Mouse (Mus musculus) neural tube, embryonic 14.5 days (tissue): ENCODE data around the gene Nrde2. TPM values are rescaled to one million over a fixed set of nuclear protein-coding genes. Genes with fewer than 3 reads are reported as not detected.

Experiments
- ATAC-seq: fragments of 200-750 bp; cut with Nextera tagmentation; 2 replicates; pipeline ENCODE4 v1.8.0; 2017; ENCODE audit warnings: low read depth, mild to moderate bottlenecking, moderate TSS enrichment, moderate library complexity
- H3K27ac ChIP-seq: fragments of 300-500 bp; sonication (generic); 2 replicates; pipeline ENCODE4 v1.5.1; 2014; ENCODE audit warnings: low read depth, mild to moderate bottlenecking, control low read depth, low read length, moderate library complexity, mixed read lengths
- H3K27me3 ChIP-seq: fragments of 300-500 bp; sonication (generic); 2 replicates; pipeline ENCODE4 v1.6.1; 2014; ENCODE audit warnings: low read length; ENCODE audit not compliant: control insufficient read depth, insufficient read depth
- H3K36me3 ChIP-seq: fragments of 300-500 bp; sonication (generic); 2 replicates; pipeline ENCODE4 v1.6.1; 2014; ENCODE audit warnings: low read length, mixed read lengths; ENCODE audit not compliant: control insufficient read depth, insufficient read depth
- H3K4me1 ChIP-seq: fragments of 300-500 bp; sonication (generic); 2 replicates; pipeline ENCODE4 v1.6.1; 2014; ENCODE audit warnings: low read length; ENCODE audit not compliant: control insufficient read depth, insufficient read depth
- H3K4me2 ChIP-seq: fragments of 300-500 bp; sonication (generic); 2 replicates; pipeline ENCODE4 v1.6.1; 2014; ENCODE audit warnings: mild to moderate bottlenecking, low read depth, low read length, control low read depth
- H3K4me3 ChIP-seq: fragments of 300-500 bp; sonication (generic); 2 replicates; pipeline ENCODE4 v1.5.1; 2014; ENCODE audit warnings: low read depth, low read length, control low read depth, mixed read lengths
- H3K9ac ChIP-seq: fragments of 300-500 bp; sonication (generic); replicated peaks from 2 replicates; pipeline ENCODE4 v1.6.1; 2014; ENCODE audit warnings: low read depth, mild to moderate bottlenecking, control low read depth, low read length, mixed read lengths
- H3K9me3 ChIP-seq: fragments of 300-500 bp; sonication (generic); 2 replicates; pipeline ENCODE4 v1.6.1; 2016; ENCODE audit warnings: low read length; ENCODE audit not compliant: control insufficient read depth
- WGBS: fragments of 180-500 bp; shearing (Covaris S2); extraction: QIAGEN DNeasy Blood & Tissue Kit; methylation state at CpG from one replicate; pipeline ENCODE4 v1.1.7; 2014; 5-methylcytosine and 5-hydroxymethylcytosine counted together
- polyA plus RNA-seq: library from polyadenylated mRNA; unstranded; fragments of >200 nt; fragmentation: Nextera tagmentation; extraction: Ambion mirVana; gene quantifications from 2 replicates; pipeline ENCODE4 v1.2.1, GENCODE M21; 2014

Gene Nrde2
- 11.7 and 11.9 TPM in 2 replicates for polyA plus RNA-seq

DNA sequence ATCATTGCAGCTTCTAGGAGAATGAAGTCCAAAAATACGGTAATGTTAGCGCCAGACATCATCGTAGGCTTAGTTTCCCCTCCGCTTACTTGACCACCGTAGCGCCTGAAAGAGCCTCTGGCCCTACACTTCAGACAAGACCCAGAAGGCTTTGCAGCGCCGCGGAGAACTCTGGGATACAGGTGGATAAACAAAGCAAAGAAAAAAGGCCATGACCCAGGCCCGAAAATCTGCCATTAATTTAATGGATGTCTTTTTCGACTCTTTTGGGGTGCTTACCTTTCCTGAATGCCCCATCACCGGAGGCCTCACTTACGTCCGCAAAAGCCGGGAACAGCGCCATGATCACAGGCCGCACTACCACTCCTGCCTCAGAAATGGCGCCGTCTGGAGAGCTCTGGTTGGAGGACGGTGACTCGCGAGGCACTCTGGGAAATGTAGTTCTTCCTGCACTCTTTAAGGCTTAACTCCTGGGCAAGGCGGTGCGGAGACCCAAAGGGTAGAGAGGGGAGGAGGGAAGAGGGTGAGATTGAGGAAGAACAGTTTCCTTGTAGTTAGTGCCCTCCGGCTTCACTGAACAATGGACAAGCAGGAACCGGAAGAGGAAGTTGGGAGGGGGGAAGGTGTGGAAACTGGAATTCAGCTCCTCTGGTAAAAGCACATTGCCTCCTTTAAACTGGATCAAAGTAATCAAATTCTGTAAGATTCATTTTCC, at the start of gene Nrde2:
Nrde2 (minus strand) TSS at position 393 of the 715 bp plus-strand sequence.
- Histone ChIP-seq H3K27me3 (no peaks in the 10 kb centered on the region), H3K27ac (peak within 1 kb of the TSS; percentile 60; the same call in 1 of the 2 replicates), H3K4me2 (peak within 1 kb of the TSS; percentile 66), H3K4me3 (peak within 1 kb of the TSS; percentile 41), H3K9me3 (no peaks in the 10 kb centered on the region), H3K4me1 (peaks cover 6% of the 10 kb centered on the region; the same call in 1 of the 2 replicates), H3K9ac (peak within 1 kb of the TSS; percentile 64), H3K36me3 (no peaks in the 10 kb centered on the region)
- under 1% methylated on average over 26 of the region's 26 CpGs for WGBS
- ATAC-seq: peak; percentile 99

DNA sequence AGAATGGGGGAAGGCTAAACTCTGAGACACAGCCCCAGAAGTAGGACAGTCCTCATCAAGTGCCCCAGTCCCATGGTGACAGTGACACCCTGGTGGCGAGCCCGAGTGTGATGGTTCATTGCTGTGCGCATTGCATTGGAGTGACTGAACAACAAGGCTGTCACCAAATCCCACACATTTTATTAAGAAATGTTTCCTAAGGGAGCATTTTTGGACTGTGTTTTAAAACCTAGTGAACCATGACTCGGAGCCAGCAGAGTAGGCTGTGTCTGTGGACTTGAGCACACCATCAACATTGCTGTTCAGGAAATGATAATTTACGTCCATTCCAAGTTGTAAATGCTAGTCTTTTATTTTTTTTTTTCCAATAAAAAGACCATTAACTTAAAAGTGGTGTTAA, 47.5 kb upstream of the Nrde2 start:
- peaks cover 25% of the 10 kb centered on the region; the same call in 1 of the 2 replicates for H3K4me1 ChIP-seq
- H3K27ac ChIP-seq: no peak overlapping the region
- WGBS: 65% methylated on average over 5 of the region's 5 CpGs
- H3K27me3 ChIP-seq: no peaks in the 10 kb centered on the region
- no peaks in the 10 kb centered on the region for H3K9me3 ChIP-seq
- no peak overlapping the region for H3K4me2 ChIP-seq
- H3K4me3 ChIP-seq: no peak overlapping the region
- no peak overlapping the region for H3K9ac ChIP-seq
- no peak for ATAC-seq
- H3K36me3 ChIP-seq: peaks cover 71% of the 10 kb centered on the region

DNA sequence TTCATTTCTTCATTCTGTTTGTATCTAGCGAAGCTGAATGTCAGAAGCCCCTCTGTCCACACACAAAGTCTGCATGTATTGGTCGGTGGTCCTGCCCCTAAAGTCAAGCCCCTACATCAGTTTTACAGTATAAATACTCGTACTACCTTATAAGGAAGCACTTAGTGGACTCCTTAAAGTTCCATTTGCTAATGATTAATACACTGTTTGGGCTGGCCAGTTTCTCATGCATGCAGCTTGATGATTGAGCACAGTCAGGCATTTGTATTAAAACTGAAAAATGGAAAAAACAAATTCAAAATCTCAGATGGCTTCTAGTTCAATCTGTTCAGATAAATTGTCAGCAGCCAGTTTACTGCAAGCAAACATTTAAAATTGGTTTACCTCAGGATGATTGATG, 47.1 kb upstream of the Nrde2 start:
- no peak overlapping the region for H3K9ac ChIP-seq
- H3K27me3 ChIP-seq: no peaks in the 10 kb centered on the region
- H3K4me2 ChIP-seq: no peak overlapping the region
- no peak overlapping the region for H3K4me3 ChIP-seq
- H3K9me3 ChIP-seq: no peaks in the 10 kb centered on the region
- ATAC-seq: no peak
- H3K27ac ChIP-seq: no peak overlapping the region
- H3K36me3 ChIP-seq: peaks cover 71% of the 10 kb centered on the region
- peaks cover 26% of the 10 kb centered on the region; the same call in 1 of the 2 replicates for H3K4me1 ChIP-seq
- 92% methylated on average over 3 of the region's 3 CpGs for WGBS

DNA sequence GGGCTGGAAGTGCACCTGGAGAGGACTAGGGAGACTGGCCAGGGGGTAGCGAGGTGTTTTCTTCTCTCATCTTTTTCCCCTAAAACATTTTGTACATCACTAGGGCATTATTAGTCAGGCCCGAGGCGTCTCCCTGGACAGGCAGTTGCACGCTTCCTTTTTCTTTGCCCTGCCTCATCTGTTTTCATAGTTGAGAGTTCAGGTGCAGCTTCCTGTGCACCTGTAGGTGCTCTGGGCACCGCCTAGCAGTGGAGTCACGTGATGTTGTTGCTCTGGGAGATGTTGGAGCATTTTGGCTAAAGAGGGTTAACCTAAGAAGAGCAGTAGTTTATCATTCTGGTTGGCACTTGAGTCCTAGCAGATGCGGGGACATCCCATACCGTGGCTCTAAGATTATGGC, 45.7 kb upstream of the Nrde2 start:
- WGBS: 95% methylated on average over 8 of the region's 8 CpGs

DNA sequence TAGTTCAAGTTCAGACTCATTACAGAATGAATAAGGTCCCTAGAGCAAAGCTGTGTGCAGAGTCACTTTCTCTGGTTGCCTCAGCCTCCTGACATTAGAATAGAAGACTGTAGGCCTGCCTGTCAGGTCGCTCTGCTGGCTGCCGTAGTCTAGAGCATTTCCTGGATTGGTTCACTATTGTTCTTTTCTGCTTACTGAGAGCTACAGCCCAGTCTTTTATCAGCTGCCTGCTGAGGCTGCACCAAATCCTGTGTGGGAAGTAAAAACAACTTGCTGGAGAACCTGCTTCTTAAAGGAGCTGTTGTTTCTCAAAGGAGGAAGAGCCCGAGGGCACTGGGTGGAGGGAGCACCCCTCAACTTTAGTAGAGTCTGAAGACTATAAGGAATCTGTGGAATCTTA, 44.3 kb upstream of the Nrde2 start:
- 57% methylated on average over 3 of the region's 3 CpGs for WGBS
- Histone ChIP-seq H3K4me3 (no peak overlapping the region), H3K27ac (no peak overlapping the region), H3K4me1 (peaks cover 29% of the 10 kb centered on the region; the same call in 1 of the 2 replicates), H3K9ac (no peak overlapping the region), H3K9me3 (no peaks in the 10 kb centered on the region), H3K4me2 (no peak overlapping the region), H3K36me3 (peaks cover 63% of the 10 kb centered on the region), H3K27me3 (peaks cover 3% of the 10 kb centered on the region; the same call in 1 of the 2 replicates)
- ATAC-seq: no peak

More for the DNA sequence above, 45.7 kb upstream of the Nrde2 start:
- Histone ChIP-seq H3K4me3 (no peak overlapping the region), H3K36me3 (peaks cover 71% of the 10 kb centered on the region), H3K4me2 (no peak overlapping the region), H3K27me3 (peaks cover 3% of the 10 kb centered on the region; the same call in 1 of the 2 replicates), H3K4me1 (peaks cover 27% of the 10 kb centered on the region; the same call in 1 of the 2 replicates), H3K27ac (no peak overlapping the region), H3K9me3 (no peaks in the 10 kb centered on the region), H3K9ac (no peak overlapping the region)
- no peak for ATAC-seq

DNA sequence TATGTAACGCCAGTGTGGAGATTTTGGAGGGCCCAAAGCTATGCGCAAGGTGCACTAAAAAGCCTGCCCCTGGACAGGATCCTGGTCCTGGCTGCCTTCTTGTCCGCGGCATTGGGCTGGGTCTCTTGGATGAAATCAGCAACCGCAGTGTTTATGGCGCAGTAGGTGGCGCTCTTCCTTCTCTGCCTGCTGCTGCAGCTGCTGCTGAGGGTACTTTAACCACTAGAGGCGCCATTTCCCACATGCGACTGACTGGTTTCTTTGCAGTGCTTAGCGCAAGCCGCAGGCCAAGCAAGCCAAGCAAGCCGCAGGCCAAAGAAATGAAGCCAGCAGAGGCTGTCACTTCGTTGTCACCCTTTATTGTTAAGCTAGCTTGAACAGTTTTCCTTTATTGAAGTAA, 42.4 kb upstream of the Nrde2 start:
- Histone ChIP-seq H3K4me3 (peak overlapping the region; percentile 99), H3K36me3 (peaks cover 45% of the 10 kb centered on the region), H3K27me3 (peaks cover 3% of the 10 kb centered on the region; the same call in 1 of the 2 replicates), H3K4me2 (peak overlapping the region; percentile 91), H3K9ac (no peak overlapping the region; the same call in 1 of the 2 replicates), H3K4me1 (peaks cover 31% of the 10 kb centered on the region; the same call in 1 of the 2 replicates), H3K9me3 (no peaks in the 10 kb centered on the region), H3K27ac (no peak overlapping the region)
- 1% methylated on average over 13 of the region's 13 CpGs for WGBS
- ATAC-seq: peak; percentile 69

DNA sequence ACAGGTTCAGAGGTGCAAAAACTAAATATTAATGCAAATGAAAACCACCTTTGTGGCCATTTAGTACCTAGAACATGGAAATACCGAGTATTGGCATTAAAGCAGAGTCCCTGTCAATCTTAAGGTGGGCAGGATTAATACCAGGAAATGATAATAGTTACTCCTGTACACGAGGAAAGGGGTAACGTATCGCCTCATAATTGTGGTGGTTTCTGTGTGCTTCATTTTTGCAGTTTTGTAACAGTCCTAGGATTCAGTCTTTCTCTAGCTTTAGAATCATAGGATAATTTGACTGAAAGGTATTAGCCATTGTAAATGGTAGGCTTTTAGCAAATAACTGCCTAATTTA, 41.9 kb upstream of the Nrde2 start:
- peaks cover 40% of the 10 kb centered on the region for H3K36me3 ChIP-seq
- H3K4me3 ChIP-seq: peak overlapping the region; percentile 99
- peak overlapping the region; percentile 99 for H3K9ac ChIP-seq
- 26% methylated on average over 4 of the region's 4 CpGs for WGBS
- peak overlapping the region; percentile 91 for H3K4me2 ChIP-seq
- H3K27ac ChIP-seq: no peak overlapping the region
- peaks cover 3% of the 10 kb centered on the region; the same call in 1 of the 2 replicates for H3K27me3 ChIP-seq
- ATAC-seq: no peak
- no peaks in the 10 kb centered on the region for H3K9me3 ChIP-seq
- H3K4me1 ChIP-seq: peaks cover 31% of the 10 kb centered on the region; the same call in 1 of the 2 replicates

DNA sequence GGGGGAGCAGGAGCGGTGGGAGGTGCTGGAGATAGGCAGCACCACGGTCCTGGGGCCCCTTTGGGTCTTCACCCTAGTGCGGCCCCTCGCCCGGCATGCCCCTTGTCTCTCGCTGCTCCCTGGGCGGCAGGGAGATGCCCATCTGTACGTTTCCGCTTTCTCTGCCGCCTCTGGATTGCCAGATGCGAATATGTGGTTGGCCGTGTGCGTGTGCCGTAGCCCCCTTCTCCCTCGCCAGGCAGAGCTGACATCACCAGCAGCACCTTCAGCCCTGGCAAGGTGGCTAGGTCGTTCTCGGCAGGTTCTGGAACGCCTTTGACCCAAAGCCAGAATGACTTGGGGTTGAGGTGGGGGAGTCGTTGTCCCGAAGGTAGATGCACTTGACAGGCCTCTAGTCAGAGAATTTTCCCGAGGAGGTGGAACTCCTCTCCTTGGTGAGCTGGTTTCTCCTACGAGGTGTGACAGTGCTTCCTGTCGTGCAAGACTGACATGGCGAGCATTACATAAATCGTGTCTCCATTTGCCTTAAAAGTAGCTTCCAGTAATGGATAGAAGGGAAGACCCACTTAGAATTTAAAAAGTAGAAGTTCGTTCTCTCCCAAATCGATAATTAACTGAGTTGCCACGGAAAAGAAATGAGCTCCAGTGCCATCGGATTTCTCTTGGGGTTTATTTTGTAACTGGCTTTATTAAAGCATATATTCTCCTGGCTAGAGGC, 41.4 kb upstream of the Nrde2 start:
- peaks cover 3% of the 10 kb centered on the region; the same call in 1 of the 2 replicates for H3K27me3 ChIP-seq
- peaks cover 35% of the 10 kb centered on the region for H3K36me3 ChIP-seq
- peak overlapping the region; percentile 99 for H3K9ac ChIP-seq
- ATAC-seq: peak; percentile 15
- peaks cover 31% of the 10 kb centered on the region; the same call in 1 of the 2 replicates for H3K4me1 ChIP-seq
- no peaks in the 10 kb centered on the region for H3K9me3 ChIP-seq
- H3K4me3 ChIP-seq: peak overlapping the region; percentile 99
- H3K27ac ChIP-seq: peak overlapping the region; percentile 85
- WGBS: 4% methylated on average over 29 of the region's 29 CpGs
- peak overlapping the region; percentile 91 for H3K4me2 ChIP-seq
